Mouse (Mus musculus) MEL (cell line): ENCODE data around the gene Notch4. TPM values are rescaled to one million over a fixed set of nuclear protein-coding genes. Genes with fewer than 3 reads are reported as not detected.

Source experiments
- DNase-seq: peaks from one replicate; pipeline ENCODE4 v3.0.0; 2011; ENCODE audit warnings: low read depth, low spot score
- H3K27ac ChIP-seq: 2 replicates; pipeline ENCODE4 v1.5.1; 2012; ENCODE audit warnings: low read depth, mild to moderate bottlenecking, control low read depth, low read length, moderate library complexity; ENCODE audit not compliant: control insufficient read depth
- H3K27me3 ChIP-seq, 2 experiments: fragments of 150-350 bp in 1 of 2; sonication (generic) in 1 of 2; 2 replicates each; pipeline ENCODE4 v1.6.1; 2012; ENCODE audit warnings: low read length in 2 of 2, mild to moderate bottlenecking in 2 of 2, improper control_type of control experiment in 1 of 2, moderate library complexity in 1 of 2; ENCODE audit not compliant: insufficient read depth in 2 of 2, control insufficient read depth in 1 of 2
- H3K36me3 ChIP-seq, 2 experiments: 2 replicates each; pipeline ENCODE4 v1.6.1; 2012 to 2014; ENCODE audit warnings: low read length in 2 of 2, improper control_type of control experiment in 1 of 2, inconsistent platforms in 1 of 2, mild to moderate bottlenecking in 1 of 2; ENCODE audit not compliant: insufficient read depth in 2 of 2, control insufficient read depth in 1 of 2
- H3K4me1 ChIP-seq, 2 experiments: fragments of 150-350 bp in 1 of 2; sonication (generic) in 1 of 2; 2 replicates each; pipeline ENCODE4 v1.6.1; 2012; ENCODE audit warnings: low read length in 2 of 2, improper control_type of control experiment in 1 of 2, mild to moderate bottlenecking in 1 of 2; ENCODE audit not compliant: insufficient read depth in 2 of 2, control insufficient read depth in 1 of 2
- H3K4me3 ChIP-seq, 2 experiments: fragments of 150-350 bp in 1 of 2; sonication (generic) in 1 of 2; 2 replicates each; pipeline ENCODE4 v1.5.1; 2012; ENCODE audit warnings: low read depth in 2 of 2, low read length in 2 of 2, mild to moderate bottlenecking in 2 of 2, moderate library complexity in 2 of 2, control low read depth in 1 of 2, improper control_type of control experiment in 1 of 2; ENCODE audit not compliant: control insufficient read depth in 1 of 2, insufficient read depth in 1 of 2
- H3K79me2 ChIP-seq: 2 replicates; pipeline ENCODE4 v1.6.1; 2012; ENCODE audit warnings: mild to moderate bottlenecking, low read length, moderate library complexity; ENCODE audit not compliant: control insufficient read depth, poor library complexity, insufficient read depth
- H3K9ac ChIP-seq: 2 replicates; pipeline ENCODE4 v1.6.1; 2012; ENCODE audit warnings: low read depth, mild to moderate bottlenecking, control low read depth, low read length, moderate library complexity; ENCODE audit not compliant: control insufficient read depth, poor library complexity, severe bottlenecking
- H3K9me3 ChIP-seq: fragments of 150-350 bp; sonication (generic); replicated peaks from 2 replicates; pipeline ENCODE4 v1.6.1; 2012; ENCODE audit warnings: mild to moderate bottlenecking, low read length, improper control_type of control experiment, moderate library complexity; ENCODE audit not compliant: insufficient read depth
- CHD1 ChIP-seq: IDR thresholded peaks from 2 replicates; pipeline ENCODE4 v1.6.1; 2012; ENCODE audit warnings: low read depth, mild to moderate bottlenecking, inconsistent platforms, low read length, improper control_type of control experiment
- CHD2 ChIP-seq: IDR thresholded peaks from 2 replicates; pipeline ENCODE4 v1.6.1; 2011; ENCODE audit warnings: low read length, improper control_type of control experiment
- E2F4 ChIP-seq: IDR thresholded peaks from 2 replicates; pipeline ENCODE4 v1.6.1; 2011; ENCODE audit warnings: low read depth, low read length, improper control_type of control experiment, borderline replicate concordance
- EP300 ChIP-seq, 2 experiments: IDR thresholded peaks; 2 replicates each; pipeline ENCODE4 v1.6.1; 2011; ENCODE audit warnings: improper control_type of control experiment in 2 of 2, low read length in 2 of 2, low read depth in 1 of 2, mild to moderate bottlenecking in 1 of 2
- ETS1 ChIP-seq: IDR thresholded peaks from 2 replicates; pipeline ENCODE4 v1.6.1; 2012; ENCODE audit warnings: low read depth, mild to moderate bottlenecking, inconsistent platforms, low read length, improper control_type of control experiment, moderate library complexity
- GATA1 ChIP-seq: IDR thresholded peaks from 2 replicates; pipeline ENCODE4 v1.6.1; 2011; ENCODE audit warnings: low read depth, low read length, improper control_type of control experiment
- MAFK ChIP-seq: IDR thresholded peaks from 2 replicates; pipeline ENCODE4 v1.6.1; 2011; ENCODE audit warnings: low read depth, mild to moderate bottlenecking, low read length, improper control_type of control experiment, borderline replicate concordance
- MAX ChIP-seq: IDR thresholded peaks from 2 replicates; pipeline ENCODE4 v1.6.1; 2011; ENCODE audit warnings: low read length, improper control_type of control experiment
- MAZ ChIP-seq: IDR thresholded peaks from 2 replicates; pipeline ENCODE4 v1.6.1; 2012; ENCODE audit warnings: low read depth, mild to moderate bottlenecking, inconsistent platforms, low read length, improper control_type of control experiment
- MEF2A ChIP-seq: IDR thresholded peaks from 2 replicates; pipeline ENCODE4 v1.6.1; 2014; ENCODE audit warnings: low read depth, mild to moderate bottlenecking, inconsistent platforms, low read length, improper control_type of control experiment; ENCODE audit not compliant: poor library complexity, insufficient replicate concordance, severe bottlenecking; ENCODE audit errors: extremely low read depth
- MXI1 ChIP-seq: IDR thresholded peaks from 2 replicates; pipeline ENCODE4 v1.6.1; 2011; ENCODE audit warnings: mild to moderate bottlenecking, low read depth, low read length, improper control_type of control experiment
- MYC ChIP-seq: IDR thresholded peaks from 2 replicates; pipeline ENCODE4 v1.6.1; 2011; ENCODE audit warnings: low read depth, mild to moderate bottlenecking, low read length, improper control_type of control experiment, moderate library complexity
- NELFE ChIP-seq: IDR thresholded peaks from 2 replicates; pipeline ENCODE4 v1.6.1; 2011; ENCODE audit warnings: low read depth, low read length, improper control_type of control experiment
- NRF1 ChIP-seq: IDR thresholded peaks from 2 replicates; pipeline ENCODE4 v1.6.1; 2014; ENCODE audit warnings: low read depth, mild to moderate bottlenecking, inconsistent platforms, low read length, improper control_type of control experiment, moderate library complexity; ENCODE audit not compliant: poor library complexity, insufficient read depth, severe bottlenecking
- POLR2A ChIP-seq, 2 experiments: IDR thresholded peaks; 2 replicates each; pipeline ENCODE4 v1.6.1; 2011 to 2012; ENCODE audit warnings: low read length in 2 of 2, mild to moderate bottlenecking in 2 of 2, control low read depth in 1 of 2, improper control_type of control experiment in 1 of 2, low read depth in 1 of 2, moderate library complexity in 1 of 2; ENCODE audit not compliant: control insufficient read depth in 1 of 2, insufficient read depth in 1 of 2, poor library complexity in 1 of 2
- POLR2AphosphoS5 ChIP-seq: IDR thresholded peaks from 2 replicates; pipeline ENCODE4 v1.6.1; 2012; ENCODE audit warnings: low read depth, borderline replicate concordance, mild to moderate bottlenecking, inconsistent platforms, low read length, moderate library complexity, mixed read lengths
- RAD21 ChIP-seq: IDR thresholded peaks from 2 replicates; pipeline ENCODE4 v1.6.1; 2011; ENCODE audit warnings: mild to moderate bottlenecking, low read depth, low read length, improper control_type of control experiment
- SMC3 ChIP-seq: IDR thresholded peaks from 2 replicates; pipeline ENCODE4 v1.6.1; 2011; ENCODE audit warnings: low read depth, low read length, improper control_type of control experiment
- TAL1 ChIP-seq: IDR thresholded peaks from 2 replicates; pipeline ENCODE4 v1.6.1; 2012; ENCODE audit warnings: mild to moderate bottlenecking, inconsistent platforms, low read length, moderate library complexity, mixed read lengths
- ZKSCAN1 ChIP-seq: IDR thresholded peaks from 2 replicates; pipeline ENCODE4 v1.6.1; 2012; ENCODE audit warnings: low read depth, mild to moderate bottlenecking, inconsistent platforms, low read length, improper control_type of control experiment, moderate library complexity
- ZMIZ1 ChIP-seq: IDR thresholded peaks from 2 replicates; pipeline ENCODE4 v1.6.1; 2012; ENCODE audit warnings: low read depth, mild to moderate bottlenecking, inconsistent platforms, low read length, improper control_type of control experiment, moderate library complexity
- polyA plus RNA-seq, 2 experiments: library from polyadenylated mRNA; stranded (reverse) in 1 of 2; unstranded in 1 of 2; fragments of >175 nt in 1 of 2; fragments of >200 nt in 1 of 2; gene quantifications; 2 replicates each; pipeline versions ENCODE4 v1.2.1 to v1.2.4; 2012; ENCODE audit warnings: low replicate concordance in 2 of 2, low read depth in 1 of 2; ENCODE audit not compliant: insufficient read length in 2 of 2, insufficient read depth in 1 of 2, missing spikeins in 1 of 2
- total RNA-seq: library from RNA; depleted of rRNA; stranded (reverse); fragments of 300-350 nt; gene quantifications from 2 replicates; pipeline ENCODE4 v1.2.3, GENCODE M21; 2012

Notch4 gene
- total and polyA plus RNA-seq, 3 experiments: 0.15 to 21.9 (median 0.33) TPM

GRCm38 (mm10) chr17:34592581-34593549 is 28.8 kb downstream of the Notch4 start:
- Histone ChIP-seq H3K27me3 (no peaks in the 10 kb centered on the region), H3K27ac (peak overlapping the region; percentile 11), H3K79me2 (peaks cover 11% of the 10 kb centered on the region), H3K4me3 (peak overlapping the region; percentile 44 to 98), H3K9ac (peak overlapping the region; percentile 99), H3K36me3 (peaks cover 0 to 29% of the 10 kb centered on the region in 2 experiments; a peak in 3 of 4 replicates), H3K9me3 (no peaks in the 10 kb centered on the region), H3K4me1 (peaks cover 11 to 42% of the 10 kb centered on the region in 2 experiments)
- DNase-seq: peak; percentile 34
- no peak for TF ChIP-seq MAFK
- no peak for TF ChIP-seq MXI1
- no peak for TF ChIP-seq EP300 (IDR thresholded peaks at IDR 0.05; ENCODE audit: low read depth in 1 of 2, low read length in 2 of 2)
- TF ChIP-seq CHD1: no peak
- TF ChIP-seq MYC: no peak
- no peak for TF ChIP-seq NELFE
- TF ChIP-seq ZKSCAN1: no peak
- no peak for TF ChIP-seq POLR2AphosphoS5
- no peak for TF ChIP-seq TAL1
- TF ChIP-seq SMC3: no peak
- no peak for TF ChIP-seq ZMIZ1
- TF ChIP-seq MEF2A: no peak
- TF ChIP-seq ETS1: no peak

GRCm38 (mm10) chr17:34593752-34594525 is 29.9 kb downstream of the Notch4 start:
- H3K36me3 ChIP-seq: peaks cover 0 to 21% of the 10 kb centered on the region in 2 experiments; a peak in 3 of 4 replicates
- DNase-seq: no peak
- TF ChIP-seq RAD21 (no peak), CHD1 (no peak), POLR2A (IDR thresholded peaks at IDR 0.05; ENCODE audit: control insufficient read depth in 1 of 2, insufficient read depth in 1 of 2, low read depth in 1 of 2, low read length in 2 of 2, poor library complexity in 1 of 2) (no peak), ETS1 (no peak), MAZ (no peak), MXI1 (no peak), E2F4 (no peak), CHD2 (no peak), ZKSCAN1 (no peak), TAL1 (no peak), NELFE (no peak), NRF1 (no peak), MAX (no peak), GATA1 (no peak)
- TF ChIP-seq, all 39 proteins: peak for 0
- H3K9me3 ChIP-seq: no peaks in the 10 kb centered on the region
- no peaks in the 10 kb centered on the region for H3K27me3 ChIP-seq
- no peak overlapping the region for H3K9ac ChIP-seq
- H3K27ac ChIP-seq: no peak overlapping the region
- H3K4me1 ChIP-seq: peaks cover 7 to 34% of the 10 kb centered on the region in 2 experiments
- no peak overlapping the region for H3K4me3 ChIP-seq
- H3K79me2 ChIP-seq: peaks cover 7% of the 10 kb centered on the region
